ENCODE assay signal across 12 mouse cellular contexts in genomic region chr11:52437123-52437522, GRCm38 (mm10). TPM values are rescaled to one million over a fixed set of nuclear protein-coding genes. Genes with fewer than 3 reads are reported as not detected.
A peak's percentile ranks its signal among the peaks of the same experiment; 100 is the strongest.
DNase-seq lines count a peak whose midpoint lies in the region; ATAC-seq and TF ChIP-seq lines count a peak whose summit lies in the region.
"Had no signal": no experiment of that assay in that cellular context is flagged by ENCODE, and none has a peak within 500 bp of the region (broad histone marks: within the 10 kb centered on the region; RNA-seq: fewer than 3 reads in every experiment).

No protein-coding gene starts in this region.

- no peaks in the 10 kb centered on the region for H3K36me3 ChIP-seq in forebrain, postnatal 0 days (ENCODE audit: insufficient read depth)
- no peaks in the 10 kb centered on the region for H3K36me3 ChIP-seq in forebrain, embryonic 16.5 days (ENCODE audit: control insufficient read depth, insufficient read depth)
- H3K36me3 ChIP-seq in limb, embryonic 11.5 days (ENCODE audit: control insufficient read depth, insufficient read depth, low read length): no peaks in the 10 kb centered on the region
- H3K36me3 ChIP-seq: heart, embryonic 15.5 days had no signal

- 0 out of 2 replicates have a peak, but pooled peaks have one; percentile 12 for ATAC-seq in forebrain, postnatal 0 days
- no peak for ATAC-seq in forebrain, embryonic 16.5 days
- ATAC-seq in limb, embryonic 11.5 days (ENCODE audit: insufficient number of reproducible peaks, low FRiP score, low TSS enrichment, low read depth): no peak
- ATAC-seq: activated CD4-positive, CD25-positive, alpha-beta regulatory T cell, adult 4 months had no signal

- no peak overlapping the region for H3K9ac ChIP-seq in forebrain, postnatal 0 days
- no peak overlapping the region for H3K9ac ChIP-seq in forebrain, embryonic 16.5 days (replicated peaks; ENCODE audit: low read depth, low read length)
- H3K9ac ChIP-seq in limb, embryonic 11.5 days (ENCODE audit: low read length): no peak overlapping the region; the same call in 1 of the 2 replicates
- H3K9ac ChIP-seq: heart, embryonic 15.5 days had no signal

- no peak for DNase-seq in forebrain, postnatal 0 days
- DNase-seq in ES-CJ7 (ENCODE audit: low read depth, low spot score): peak; percentile 54
- peak; percentile 57 to 71 for DNase-seq in frontal cortex, postnatal 36 days (ENCODE audit: low spot score in 2 of 2)
- peak; percentile 40 for DNase-seq in limb, embryonic 11.5 days (ENCODE audit: low spot score)
- no peak for DNase-seq in adrenal gland, adult (ENCODE audit: inconsistent age in 2 of 2, low spot score in 1 of 2)
- no peak for DNase-seq in urinary bladder, postnatal 36 days (ENCODE audit: low spot score in 2 of 2)
- DNase-seq in adrenal gland, postnatal 25 days: no peak
- DNase-seq: liver had no signal

- no peaks in the 10 kb centered on the region for H3K4me1 ChIP-seq in forebrain, postnatal 0 days (ENCODE audit: insufficient read depth)
- no peaks in the 10 kb centered on the region for H3K4me1 ChIP-seq in forebrain, embryonic 16.5 days (replicated peaks; ENCODE audit: control insufficient read depth, insufficient read depth, low read length)
- no peaks in the 10 kb centered on the region for H3K4me1 ChIP-seq in limb, embryonic 11.5 days (ENCODE audit: control insufficient read depth, insufficient read depth, low read length)

- no peaks in the 10 kb centered on the region for H3K27me3 ChIP-seq in forebrain, postnatal 0 days (ENCODE audit: insufficient read depth, low read length)
- H3K27me3 ChIP-seq in forebrain, embryonic 16.5 days (replicated peaks; ENCODE audit: control insufficient read depth, insufficient read depth, low read length): no peaks in the 10 kb centered on the region
- no peaks in the 10 kb centered on the region for H3K27me3 ChIP-seq in limb, embryonic 11.5 days (ENCODE audit: control insufficient read depth, insufficient read depth, low read length)
- H3K27me3 ChIP-seq: heart, embryonic 15.5 days had no signal

- TF ChIP-seq CTCF in forebrain, postnatal 0 days (IDR thresholded peaks at IDR 0.05; ENCODE audit: low read depth): no peak

- 18% methylated on average over 10 of the region's 10 CpGs for WGBS in forebrain, postnatal 0 days
- WGBS in forebrain, embryonic 16.5 days: 13% methylated on average over 10 of the region's 10 CpGs
- WGBS in limb, embryonic 11.5 days: 19% methylated on average over 10 of the region's 10 CpGs

- no peak overlapping the region for H3K4me3 ChIP-seq in forebrain, postnatal 0 days (ENCODE audit: low read depth, low read length)
- H3K4me3 ChIP-seq in forebrain, embryonic 16.5 days (replicated peaks; ENCODE audit: low read length): no peak overlapping the region
- H3K4me3 ChIP-seq in limb, embryonic 11.5 days (ENCODE audit: low read depth, low read length): no peak overlapping the region
- H3K4me3 ChIP-seq: heart, embryonic 15.5 days; myocyte had no signal

- no peak overlapping the region for H3K27ac ChIP-seq in forebrain, postnatal 0 days (ENCODE audit: low read depth, low read length)
- H3K27ac ChIP-seq in forebrain, embryonic 16.5 days (ENCODE audit: low read length): no peak overlapping the region
- no peak overlapping the region for H3K27ac ChIP-seq in limb, embryonic 11.5 days (replicated peaks; ENCODE audit: low read depth, low read length)
- H3K27ac ChIP-seq: heart, embryonic 15.5 days had no signal

- H3K9me3 ChIP-seq in forebrain, postnatal 0 days (ENCODE audit: low read length): no peaks in the 10 kb centered on the region
- H3K9me3 ChIP-seq in forebrain, embryonic 16.5 days (ENCODE audit: control insufficient read depth, low read length): peaks cover 2% of the 10 kb centered on the region; the same call in 1 of the 2 replicates
- no peaks in the 10 kb centered on the region for H3K9me3 ChIP-seq in limb, embryonic 11.5 days (ENCODE audit: control insufficient read depth, low read length)
- H3K9me3 ChIP-seq: heart, embryonic 15.5 days had no signal

- no peak overlapping the region for H3K4me2 ChIP-seq in forebrain, postnatal 0 days (ENCODE audit: low read depth)
- H3K4me2 ChIP-seq in forebrain, embryonic 16.5 days (ENCODE audit: low read length): no peak overlapping the region
- peak overlapping the region; percentile 8; the same call in 1 of the 2 replicates for H3K4me2 ChIP-seq in limb, embryonic 11.5 days (ENCODE audit: low read depth, severe bottlenecking)
- H3K4me2 ChIP-seq: heart, embryonic 15.5 days had no signal

RNA-seq across cellular contexts. Expression of gene 9530068E07Rik, which starts 40.9 kb away (rescaled TPM):
- 97.9 and 115 TPM in 2 replicates for total RNA-seq in forebrain, postnatal 0 days (2014; rRNA removed)
- 119 and 127 TPM in 2 replicates for polyA plus RNA-seq in forebrain, postnatal 0 days (2015; fragmentation: Nextera tagmentation; extraction: Ambion mirVana)
- polyA plus RNA-seq in forebrain, embryonic 16.5 days (2015; fragmentation: Nextera tagmentation; extraction: Ambion mirVana): 116 and 124 TPM in 2 replicates
- polyA plus RNA-seq in limb, embryonic 11.5 days (2014; fragmentation: Nextera tagmentation; extraction: Ambion mirVana): 173 and 176 TPM in 2 replicates
- total RNA-seq in adrenal gland, postnatal 25 days (2021): 157 and 166 TPM in 2 replicates

Comparison
In these comparisons a context has a peak if more than half of its experiments do, and no peak if none do; other contexts are left out.
1. DNase-seq: peak in ES-CJ7 (single experiment), frontal cortex, postnatal 36 days (2 of 2) and limb, embryonic 11.5 days (single experiment); none in forebrain, postnatal 0 days (single experiment), adrenal gland, adult (0 of 2), urinary bladder, postnatal 36 days (0 of 2) and adrenal gland, postnatal 25 days (single experiment).